Mouse (Mus musculus): ENCODE measurements around the gene Vps53. TPM values are rescaled to one million over a fixed set of nuclear protein-coding genes. Genes with fewer than 3 reads are reported as not detected.

The Vps53 gene
- polyA plus RNA-seq, 2 experiments: 9.4 to 12.7 TPM

DNA sequence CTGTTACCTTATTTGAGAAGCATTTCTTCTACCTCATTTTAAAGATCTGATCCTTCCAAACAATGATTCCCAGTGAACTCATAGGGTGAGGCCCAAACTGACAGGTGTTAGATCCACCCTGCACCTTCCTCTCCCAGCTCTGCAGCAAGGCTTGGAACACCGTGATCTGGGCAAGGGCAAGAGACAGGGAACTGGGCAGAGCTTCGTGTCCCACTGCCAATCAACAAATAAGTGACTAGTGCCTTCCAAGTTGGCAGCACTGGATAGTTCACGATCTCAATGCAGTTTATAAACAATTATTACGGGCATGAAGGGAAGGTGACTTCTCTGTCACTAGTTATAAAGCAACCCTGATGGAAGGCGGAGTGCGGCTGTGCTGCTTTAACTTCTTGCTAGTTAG lies 109.6 kb downstream of the Vps53 start:
- no peak overlapping the region for H3K9ac ChIP-seq (replicated peaks)

DNA sequence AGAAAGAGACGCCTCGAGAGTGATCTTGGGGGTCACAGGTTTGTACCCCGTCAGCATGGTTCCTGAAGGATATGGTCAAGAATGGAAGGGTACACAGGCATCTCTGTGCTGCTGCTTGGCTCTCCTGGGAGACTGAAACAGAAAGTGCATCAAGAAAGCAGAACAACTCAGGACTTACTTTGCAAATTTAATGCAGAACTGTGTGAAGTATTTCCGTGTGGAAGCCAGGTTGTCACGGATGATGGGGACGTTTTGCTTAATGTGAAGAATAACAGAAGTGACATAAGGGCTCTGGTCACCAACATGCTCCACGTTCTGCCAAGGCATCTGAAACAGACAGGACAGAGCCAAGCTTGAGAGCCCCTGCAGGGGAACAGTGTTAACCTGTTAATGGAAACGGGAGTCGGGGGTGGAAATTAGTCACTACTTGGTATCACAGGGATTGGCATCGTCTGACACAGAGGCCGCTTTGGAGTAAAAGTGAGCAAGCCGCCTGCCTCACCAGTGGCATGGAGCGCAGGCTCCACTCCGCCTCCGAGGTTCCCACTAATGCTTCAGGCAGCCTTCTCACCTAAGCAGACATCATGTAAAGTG lies 112.8 kb downstream of the Vps53 start:
- no peak for ATAC-seq (ENCODE audit: insufficient read depth)
- TF ChIP-seq CTCF (IDR thresholded peaks at IDR 0.05; ENCODE audit: low read depth) (no peak), EP300 (IDR thresholded peaks at IDR 0.05; ENCODE audit: low read depth) (no peak)
- 79% methylated on average over 15 of the region's 15 CpGs for WGBS (ENCODE audit: insufficient replicate concordance)
- H3K27ac ChIP-seq: no peak overlapping the region
- H3K27me3 ChIP-seq (ENCODE audit: control insufficient read depth, insufficient read depth, low read length): no peaks in the 10 kb centered on the region
- no peaks in the 10 kb centered on the region for H3K4me1 ChIP-seq (replicated peaks; ENCODE audit: control insufficient read depth in 2 of 2, insufficient read depth in 2 of 2, low read length in 1 of 2)
- DNase-seq (ENCODE audit: low read depth in 3 of 3, low spot score in 3 of 3): no peak
- H3K9me3 ChIP-seq (ENCODE audit: control insufficient read depth, low read length): no peaks in the 10 kb centered on the region
- H3K4me3 ChIP-seq (ENCODE audit: insufficient read depth in 1 of 2, low read depth in 2 of 2, low read length in 2 of 2): no peak overlapping the region
- no peaks in the 10 kb centered on the region; the same call in 1 of the 2 replicates for H3K36me3 ChIP-seq (replicated peaks; ENCODE audit: control insufficient read depth, insufficient read depth, low read depth)
- no peak overlapping the region for H3K4me2 ChIP-seq (ENCODE audit: low read depth)
- H3K9ac ChIP-seq (replicated peaks): no peak overlapping the region

More for the DNA sequence above, 109.6 kb downstream of the Vps53 start:
- Histone ChIP-seq H3K9me3 (ENCODE audit: control insufficient read depth, low read length) (no peaks in the 10 kb centered on the region), H3K4me3 (ENCODE audit: insufficient read depth in 1 of 2, low read depth in 2 of 2, low read length in 2 of 2) (no peak overlapping the region), H3K4me1 (replicated peaks; ENCODE audit: control insufficient read depth in 2 of 2, insufficient read depth in 2 of 2, low read length in 1 of 2) (no peaks in the 10 kb centered on the region), H3K36me3 (replicated peaks; ENCODE audit: control insufficient read depth, insufficient read depth, low read depth) (no peaks in the 10 kb centered on the region), H3K4me2 (ENCODE audit: low read depth) (no peak overlapping the region), H3K27ac (no peak overlapping the region), H3K27me3 (ENCODE audit: control insufficient read depth, insufficient read depth, low read length) (no peaks in the 10 kb centered on the region)
- WGBS (ENCODE audit: insufficient replicate concordance): 79% methylated on average over 6 of the region's 6 CpGs
- no peak for ATAC-seq (ENCODE audit: insufficient read depth)
- no peak for DNase-seq (ENCODE audit: low read depth in 3 of 3, low spot score in 3 of 3)
- TF ChIP-seq EP300 (IDR thresholded peaks at IDR 0.05; ENCODE audit: low read depth): no peak
- TF ChIP-seq CTCF (IDR thresholded peaks at IDR 0.05; ENCODE audit: low read depth): no peak

DNA sequence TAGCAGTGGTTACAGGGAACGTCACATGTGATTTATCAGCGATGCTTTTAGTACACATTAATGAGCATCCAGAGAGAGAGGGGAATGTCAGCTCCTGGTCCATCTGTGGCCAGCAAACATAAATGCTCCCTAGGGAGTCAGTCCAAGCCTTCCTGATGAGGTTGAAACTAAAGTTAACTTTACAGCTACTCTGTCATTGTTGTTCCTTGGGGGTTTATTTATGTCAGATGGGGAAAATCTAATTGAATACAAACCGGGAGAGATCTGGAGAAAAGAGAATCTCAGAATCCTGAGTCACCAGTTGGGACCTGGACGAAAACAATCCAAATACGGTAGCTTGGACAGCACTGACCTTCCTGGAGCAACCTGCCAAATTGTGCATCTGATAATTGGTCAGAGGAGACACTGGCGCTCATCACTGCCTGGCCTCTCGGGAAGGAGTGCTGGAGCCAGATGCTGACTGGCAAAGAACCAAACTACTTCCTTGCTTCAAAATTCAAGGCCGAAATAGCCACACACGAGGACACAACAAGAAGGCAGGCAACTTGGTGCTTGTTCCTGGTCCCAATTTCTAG lies 113.8 kb downstream of the Vps53 start:
- H3K27ac ChIP-seq: no peak overlapping the region
- WGBS (ENCODE audit: insufficient replicate concordance): 73% methylated on average over 9 of the region's 9 CpGs
- ATAC-seq (ENCODE audit: insufficient read depth) (no peak), DNase-seq (ENCODE audit: low read depth in 3 of 3, low spot score in 3 of 3) (no peak)
- H3K4me3 ChIP-seq (ENCODE audit: insufficient read depth in 1 of 2, low read depth in 2 of 2, low read length in 2 of 2): no peak overlapping the region
- no peak overlapping the region for H3K4me2 ChIP-seq (ENCODE audit: low read depth)
- no peaks in the 10 kb centered on the region for H3K27me3 ChIP-seq (ENCODE audit: control insufficient read depth, insufficient read depth, low read length)
- H3K9me3 ChIP-seq (ENCODE audit: control insufficient read depth, low read length): no peaks in the 10 kb centered on the region
- H3K36me3 ChIP-seq (replicated peaks; ENCODE audit: control insufficient read depth, insufficient read depth, low read depth): no peaks in the 10 kb centered on the region; the same call in 1 of the 2 replicates
- TF ChIP-seq CTCF (IDR thresholded peaks at IDR 0.05; ENCODE audit: low read depth) (no peak), EP300 (IDR thresholded peaks at IDR 0.05; ENCODE audit: low read depth) (no peak)
- no peaks in the 10 kb centered on the region for H3K4me1 ChIP-seq (replicated peaks; ENCODE audit: control insufficient read depth in 2 of 2, insufficient read depth in 2 of 2, low read length in 1 of 2)
- H3K9ac ChIP-seq (replicated peaks): no peak overlapping the region

DNA sequence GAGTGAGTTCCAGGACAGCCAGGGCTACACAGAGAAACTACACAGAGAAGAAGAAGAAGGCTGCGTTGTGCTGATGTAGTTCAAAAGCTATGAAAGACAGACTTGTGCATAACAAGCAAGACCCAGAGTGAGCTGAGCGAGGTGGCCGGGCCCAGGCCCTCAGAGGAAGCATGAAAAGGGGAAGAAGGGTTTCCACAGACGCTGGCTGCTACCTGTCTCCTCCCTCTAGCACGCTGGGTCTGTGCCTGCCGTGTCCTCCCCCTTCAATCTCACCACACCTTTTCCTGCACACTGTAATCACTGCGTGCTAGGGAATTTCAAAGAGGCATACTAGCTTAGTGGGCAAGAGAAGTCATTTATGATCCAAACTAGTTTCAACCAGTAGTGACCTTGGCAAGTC lies 115.0 kb downstream of the Vps53 start:
- Histone ChIP-seq H3K4me2 (ENCODE audit: low read depth) (no peak overlapping the region), H3K9me3 (ENCODE audit: control insufficient read depth, low read length) (no peaks in the 10 kb centered on the region), H3K9ac (replicated peaks) (no peak overlapping the region), H3K4me3 (ENCODE audit: insufficient read depth in 1 of 2, low read depth in 2 of 2, low read length in 2 of 2) (no peak overlapping the region), H3K36me3 (replicated peaks; ENCODE audit: control insufficient read depth, insufficient read depth, low read depth) (no peaks in the 10 kb centered on the region; the same call in 1 of the 2 replicates), H3K27me3 (ENCODE audit: control insufficient read depth, insufficient read depth, low read length) (no peaks in the 10 kb centered on the region), H3K27ac (no peak overlapping the region), H3K4me1 (replicated peaks; ENCODE audit: control insufficient read depth in 2 of 2, insufficient read depth in 2 of 2, low read length in 1 of 2) (no peaks in the 10 kb centered on the region)
- no peak for TF ChIP-seq EP300 (IDR thresholded peaks at IDR 0.05; ENCODE audit: low read depth)
- no peak for TF ChIP-seq CTCF (IDR thresholded peaks at IDR 0.05; ENCODE audit: low read depth)
- ATAC-seq (ENCODE audit: insufficient read depth): no peak
- WGBS (ENCODE audit: insufficient replicate concordance): 48% methylated on average over 7 of the region's 7 CpGs
- no peak for DNase-seq (ENCODE audit: low read depth in 3 of 3, low spot score in 3 of 3)

DNA sequence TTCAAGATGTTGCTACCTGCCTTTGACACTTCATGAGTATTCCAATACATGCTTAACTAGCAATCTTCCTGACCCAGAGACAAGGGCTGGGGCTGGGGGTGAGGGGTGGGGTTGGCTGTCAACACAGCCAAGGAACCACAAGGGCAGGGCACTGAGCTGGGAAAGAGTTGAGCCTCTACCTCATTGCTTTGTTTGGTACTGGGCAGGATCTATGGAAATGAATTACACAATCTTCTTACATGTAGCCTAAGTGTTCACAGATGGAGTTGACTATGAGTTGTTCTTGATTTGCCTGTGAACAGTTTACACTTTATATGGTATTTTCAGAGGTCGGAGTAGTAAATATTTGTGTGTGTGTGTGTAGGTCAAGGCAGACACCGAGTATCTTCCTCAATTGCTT lies 118.5 kb downstream of the Vps53 start:
- ATAC-seq (ENCODE audit: insufficient read depth) (no peak), DNase-seq (ENCODE audit: low read depth in 3 of 3, low spot score in 3 of 3) (no peak)
- Histone ChIP-seq H3K36me3 (replicated peaks; ENCODE audit: control insufficient read depth, insufficient read depth, low read depth) (no peaks in the 10 kb centered on the region; the same call in 1 of the 2 replicates), H3K27ac (no peak overlapping the region), H3K4me1 (replicated peaks; ENCODE audit: control insufficient read depth in 2 of 2, insufficient read depth in 2 of 2, low read length in 1 of 2) (no peaks in the 10 kb centered on the region), H3K4me3 (ENCODE audit: insufficient read depth in 1 of 2, low read depth in 2 of 2, low read length in 2 of 2) (no peak overlapping the region), H3K27me3 (ENCODE audit: control insufficient read depth, insufficient read depth, low read length) (no peaks in the 10 kb centered on the region), H3K9me3 (ENCODE audit: control insufficient read depth, low read length) (no peaks in the 10 kb centered on the region), H3K9ac (replicated peaks) (no peak overlapping the region), H3K4me2 (ENCODE audit: low read depth) (no peak overlapping the region)
- WGBS (ENCODE audit: insufficient replicate concordance): 81% methylated on average over 2 of the region's 2 CpGs
- TF ChIP-seq CTCF (IDR thresholded peaks at IDR 0.05; ENCODE audit: low read depth) (no peak), EP300 (IDR thresholded peaks at IDR 0.05; ENCODE audit: low read depth) (no peak)

All from liver, embryonic 14.5 days (tissue).